Mouse (Mus musculus) neural tube, embryonic 12.5 days (tissue): ENCODE measurements around the gene Mrps2. TPM values are rescaled to one million over a fixed set of nuclear protein-coding genes. Genes with fewer than 3 reads are reported as not detected.
A peak's percentile ranks its signal among the peaks of the same experiment; 100 is the strongest.
"Not testable (repeated sequence)": the region's sequence is repeated elsewhere in the genome, so short reads cannot be mapped to it uniquely, and the experiment has no call there.

ENCODE experiments used
- ATAC-seq: fragments of 200-750 bp; cut with Nextera tagmentation; 2 replicates; pipeline ENCODE4 v1.8.0; 2017; ENCODE audit warnings: low read depth, mild to moderate bottlenecking, moderate TSS enrichment, moderate library complexity; ENCODE audit not compliant: low FRiP score
- H3K27ac ChIP-seq: fragments of 300-500 bp; sonication (generic); 2 replicates; pipeline ENCODE4 v1.5.1; 2016
- H3K27me3 ChIP-seq: fragments of 300-500 bp; sonication (generic); replicated peaks from 2 replicates; pipeline ENCODE4 v1.6.1; 2016; ENCODE audit warnings: mild to moderate bottlenecking
- H3K36me3 ChIP-seq: fragments of 300-500 bp; sonication (generic); 2 replicates; pipeline ENCODE4 v1.6.1; 2016; ENCODE audit warnings: mild to moderate bottlenecking
- H3K4me1 ChIP-seq: fragments of 300-500 bp; sonication (generic); 2 replicates; pipeline ENCODE4 v1.6.1; 2016
- H3K4me2 ChIP-seq: fragments of 300-500 bp; sonication (generic); replicated peaks from 2 replicates; pipeline ENCODE4 v1.6.1; 2016; ENCODE audit warnings: mild to moderate bottlenecking
- H3K4me3 ChIP-seq: fragments of 300-500 bp; sonication (generic); 2 replicates; pipeline ENCODE4 v1.5.1; 2016
- H3K9ac ChIP-seq: fragments of 300-500 bp; sonication (generic); 2 replicates; pipeline ENCODE4 v1.6.1; 2016; ENCODE audit warnings: mild to moderate bottlenecking
- H3K9me3 ChIP-seq: fragments of 300-500 bp; sonication (generic); 2 replicates; pipeline ENCODE4 v1.6.1; 2016; ENCODE audit warnings: mild to moderate bottlenecking
- WGBS: fragments of 180-500 bp; shearing (Covaris S2); methylation state at CpG from one replicate; pipeline ENCODE4 v1.1.7; 2016; 5-methylcytosine and 5-hydroxymethylcytosine counted together
- polyA plus RNA-seq: library from polyadenylated mRNA; unstranded; fragments of >200 nt; fragmentation: Nextera tagmentation; extraction: Ambion mirVana; gene quantifications from 2 replicates; pipeline ENCODE4 v1.2.1, GENCODE M21; 2016

Gene Mrps2
- polyA plus RNA-seq, 1 experiment from 2014 or later, result 56.2 TPM

DNA sequence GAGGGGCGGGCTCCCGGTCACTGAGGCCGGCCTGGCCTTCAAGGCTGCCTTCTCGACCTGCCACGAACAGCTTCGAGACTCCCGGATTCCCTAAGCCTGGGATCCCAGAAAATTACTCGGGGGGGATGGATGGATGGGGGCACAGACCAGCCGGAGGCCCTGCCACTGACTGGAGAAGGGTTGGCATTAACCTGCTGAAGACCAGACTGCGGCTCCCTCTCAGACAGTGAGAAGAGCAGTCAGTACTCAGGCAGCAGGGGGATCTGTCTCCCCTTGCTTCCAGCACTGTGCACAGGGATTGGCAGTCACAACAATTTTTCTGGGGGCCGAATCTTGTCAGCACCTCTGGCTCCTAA is 20.6 kb upstream of the Mrps2 start:
- Histone ChIP-seq H3K4me1 (peaks cover 9% of the 10 kb centered on the region; the same call in 1 of the 2 replicates), H3K4me3 (peak overlapping the region; percentile 78), H3K9ac (peak overlapping the region; percentile 83), H3K4me2 (peak overlapping the region; percentile 93), H3K9me3 (no peaks in the 10 kb centered on the region), H3K27ac (no peak overlapping the region), H3K36me3 (peaks cover 23% of the 10 kb centered on the region; the same call in 1 of the 2 replicates), H3K27me3 (no peaks in the 10 kb centered on the region)
- ATAC-seq, result peak; percentile 63
- 6% methylated on average over 11 of the region's 11 CpGs for WGBS

DNA sequence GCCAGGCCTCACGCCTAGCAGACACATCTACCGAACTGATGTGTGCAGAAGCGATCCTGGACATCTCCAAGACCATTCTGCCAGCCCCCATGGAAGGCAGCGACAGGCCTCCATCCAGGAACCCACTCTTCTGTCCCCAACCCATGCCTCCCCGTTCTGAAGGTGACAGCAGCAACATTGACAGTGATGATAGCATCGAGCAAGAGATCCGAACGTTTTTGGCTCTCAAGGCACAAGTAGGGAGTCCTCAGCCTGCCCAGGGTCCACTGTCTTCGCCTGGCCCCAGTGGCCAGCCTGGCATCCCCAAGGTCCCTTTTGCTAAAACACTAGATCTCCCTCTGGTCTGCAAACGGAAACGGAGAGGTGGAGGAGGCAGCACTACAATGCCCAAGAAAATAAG is 16.2 kb upstream of the Mrps2 start:
- Histone ChIP-seq H3K27ac (no peak overlapping the region), H3K9me3 (no peaks in the 10 kb centered on the region), H3K9ac (no peak overlapping the region), H3K27me3 (no peaks in the 10 kb centered on the region), H3K4me2 (no peak overlapping the region), H3K4me3 (no peak overlapping the region), H3K36me3 (peaks cover 38% of the 10 kb centered on the region), H3K4me1 (peaks cover 9% of the 10 kb centered on the region; the same call in 1 of the 2 replicates)
- 92% methylated on average over 11 of the region's 11 CpGs for WGBS
- no peak for ATAC-seq

DNA sequence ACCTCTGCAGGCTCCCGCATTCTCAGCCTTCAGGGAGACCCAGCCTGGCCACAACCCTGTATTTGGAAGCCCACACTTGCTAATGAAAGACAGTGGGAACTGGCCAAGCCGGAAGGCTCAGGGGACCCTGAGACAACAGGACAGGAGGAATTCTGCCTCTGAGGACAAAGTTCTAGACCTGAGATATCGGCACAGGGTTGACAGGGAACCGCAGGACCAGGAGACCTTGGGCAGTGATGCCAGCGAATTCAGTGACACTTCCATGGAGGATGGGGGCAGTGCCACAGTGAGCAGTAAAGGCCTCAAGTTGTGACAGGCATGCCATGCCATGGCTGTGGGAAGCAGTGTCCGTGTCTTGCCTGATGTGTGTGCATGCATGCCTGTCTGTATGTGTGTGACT is 14.3 kb upstream of the Mrps2 start:
- ATAC-seq, result no peak
- peaks cover 38% of the 10 kb centered on the region for H3K36me3 ChIP-seq
- no peak overlapping the region for H3K4me3 ChIP-seq
- no peak overlapping the region for H3K4me2 ChIP-seq
- H3K9ac ChIP-seq, result no peak overlapping the region
- H3K4me1 ChIP-seq, result no peaks in the 10 kb centered on the region
- H3K27ac ChIP-seq, result no peak overlapping the region
- 93% methylated on average over 6 of the region's 6 CpGs for WGBS
- no peaks in the 10 kb centered on the region for H3K9me3 ChIP-seq
- no peaks in the 10 kb centered on the region for H3K27me3 ChIP-seq

DNA sequence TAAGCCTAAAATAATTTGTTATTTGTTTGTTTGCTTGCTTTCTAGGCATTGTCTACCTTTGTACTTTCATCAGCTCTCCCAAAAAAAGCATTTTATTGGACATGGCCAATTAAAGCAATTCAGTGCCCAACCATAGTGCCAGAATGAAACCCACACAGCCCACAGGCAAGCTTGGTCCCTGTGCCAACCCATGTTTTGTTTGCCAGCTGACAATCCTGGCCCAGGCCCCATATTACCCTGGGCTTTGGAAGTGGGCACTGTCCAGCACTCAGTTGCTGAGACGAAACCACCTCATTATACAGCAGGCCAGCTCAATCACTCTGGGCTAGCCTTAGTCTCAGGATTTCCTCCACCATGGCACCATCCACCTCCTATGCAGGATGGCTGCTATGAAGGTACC is 11.2 kb upstream of the Mrps2 start:
- H3K27me3 ChIP-seq, result no peaks in the 10 kb centered on the region
- H3K27ac ChIP-seq, result no peak overlapping the region
- no peaks in the 10 kb centered on the region for H3K9me3 ChIP-seq
- peaks cover 22% of the 10 kb centered on the region for H3K36me3 ChIP-seq
- no peak overlapping the region for H3K4me2 ChIP-seq
- no peak overlapping the region for H3K9ac ChIP-seq
- H3K4me1 ChIP-seq, result no peaks in the 10 kb centered on the region
- no peak for ATAC-seq
- WGBS, result 74% methylated on average over 1 of the region's 1 CpGs
- H3K4me3 ChIP-seq, result no peak overlapping the region

DNA sequence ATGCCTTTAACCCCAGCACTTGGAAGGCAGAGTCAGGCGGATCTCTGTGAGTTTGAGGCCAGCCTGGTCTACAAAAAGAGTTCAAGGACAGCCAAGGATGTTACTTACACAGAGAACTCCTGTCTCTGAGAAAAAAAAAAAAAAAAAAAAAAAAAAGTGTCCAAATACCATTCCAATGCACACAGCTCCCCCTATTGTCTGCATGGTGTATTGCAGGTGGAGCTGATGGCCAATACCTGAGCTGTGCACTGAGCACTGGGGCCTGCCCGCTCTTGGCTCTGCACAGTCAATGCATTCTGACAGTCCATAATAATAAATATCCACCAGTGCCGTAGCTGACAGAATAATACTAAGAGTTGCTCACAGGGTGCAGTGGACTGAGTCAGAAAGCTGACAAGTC is 3.9 kb upstream of the Mrps2 start:
- no peak overlapping the region for H3K27ac ChIP-seq
- no peak overlapping the region for H3K9ac ChIP-seq
- peaks cover 16% of the 10 kb centered on the region for H3K4me1 ChIP-seq
- no peak for ATAC-seq
- no peak overlapping the region for H3K4me2 ChIP-seq
- no peaks in the 10 kb centered on the region for H3K9me3 ChIP-seq
- H3K27me3 ChIP-seq, result peaks cover 4% of the 10 kb centered on the region; the same call in 1 of the 2 replicates
- no peaks in the 10 kb centered on the region for H3K36me3 ChIP-seq
- H3K4me3 ChIP-seq, result no peak overlapping the region
- 49% methylated on average over 3 of the region's 3 CpGs for WGBS

DNA sequence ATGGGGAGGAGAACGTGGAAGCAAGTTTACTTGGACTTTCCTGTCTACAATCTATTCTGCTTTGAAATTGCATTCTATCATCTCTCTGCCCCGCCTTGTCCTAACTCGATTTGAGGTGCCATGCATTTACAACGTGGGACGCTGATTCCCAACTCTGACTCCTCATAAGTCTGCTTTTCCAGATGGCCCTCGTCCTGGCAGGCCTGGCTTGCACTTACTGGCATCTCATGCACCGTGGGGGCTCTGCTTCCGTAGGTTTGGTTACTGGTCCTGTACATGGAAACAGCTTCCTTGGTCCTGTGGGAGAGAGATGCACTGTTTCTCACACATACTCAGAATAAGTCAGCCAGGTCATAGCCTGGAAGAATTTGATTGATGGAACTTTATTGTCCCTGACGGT is 2.9 kb upstream of the Mrps2 start:
- no peak for ATAC-seq
- Histone ChIP-seq H3K27me3 (peaks cover 4% of the 10 kb centered on the region; the same call in 1 of the 2 replicates), H3K36me3 (peaks cover 9% of the 10 kb centered on the region), H3K27ac (no peak overlapping the region), H3K9me3 (no peaks in the 10 kb centered on the region), H3K4me1 (peaks cover 22% of the 10 kb centered on the region), H3K9ac (no peak overlapping the region), H3K4me3 (no peak overlapping the region), H3K4me2 (no peak overlapping the region)
- WGBS, result 77% methylated on average over 9 of the region's 9 CpGs

DNA sequence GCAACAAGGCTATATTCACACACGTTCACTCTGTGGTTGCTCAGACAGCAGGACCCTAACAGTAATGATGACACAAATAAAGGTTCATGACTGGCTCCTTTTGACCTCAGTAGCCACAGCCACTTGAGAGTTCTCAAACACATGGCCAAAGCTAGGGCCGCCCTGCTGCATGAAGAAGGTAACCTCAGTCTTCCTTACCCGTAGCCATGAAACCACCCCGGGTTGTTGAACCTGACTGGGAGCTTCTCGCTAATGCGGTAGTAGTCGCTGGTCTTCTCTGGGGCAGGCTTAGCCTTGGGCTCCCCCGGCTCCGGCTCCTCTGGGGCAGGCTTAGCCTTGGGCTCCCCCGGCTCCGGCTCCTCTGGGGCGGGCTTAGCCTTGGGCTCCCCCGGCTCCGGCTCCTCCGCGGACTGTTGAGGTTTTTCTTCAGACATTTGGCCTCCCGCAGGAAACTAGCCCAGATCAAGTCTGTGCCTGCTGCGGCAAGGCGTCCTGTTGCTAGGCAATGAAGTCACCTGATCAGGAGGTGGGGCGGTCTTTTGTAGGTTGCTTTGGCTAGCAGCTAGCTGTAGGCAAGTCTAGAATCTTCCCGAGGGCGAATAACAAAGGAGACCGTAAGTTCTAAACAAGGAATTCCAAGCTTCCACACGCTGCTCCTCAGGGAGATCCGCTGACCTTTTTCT is 1.9 kb upstream of the Mrps2 start, which contains the start of gene 1700007K13Rik:
Gene 1700007K13Rik (minus strand): TSS at position 497 of the 683 bp plus-strand sequence.
- ATAC-seq, result peak; percentile 66; the same call in 1 of the 2 replicates
- Histone ChIP-seq H3K4me1 (peaks cover 22% of the 10 kb centered on the region), H3K27me3 (peaks cover 4% of the 10 kb centered on the region; the same call in 1 of the 2 replicates), H3K4me2 (peak within 1 kb of the TSS; percentile 59), H3K9ac (peak within 1 kb of the TSS; percentile 46; the same call in 1 of the 2 replicates), H3K4me3 (peak within 1 kb of the TSS; percentile 16; the same call in 1 of the 2 replicates), H3K27ac (no peak within 1 kb of the TSS), H3K36me3 (peaks cover 19% of the 10 kb centered on the region), H3K9me3 (no peaks in the 10 kb centered on the region)
- 7% methylated on average over 25 of the region's 25 CpGs for WGBS

DNA sequence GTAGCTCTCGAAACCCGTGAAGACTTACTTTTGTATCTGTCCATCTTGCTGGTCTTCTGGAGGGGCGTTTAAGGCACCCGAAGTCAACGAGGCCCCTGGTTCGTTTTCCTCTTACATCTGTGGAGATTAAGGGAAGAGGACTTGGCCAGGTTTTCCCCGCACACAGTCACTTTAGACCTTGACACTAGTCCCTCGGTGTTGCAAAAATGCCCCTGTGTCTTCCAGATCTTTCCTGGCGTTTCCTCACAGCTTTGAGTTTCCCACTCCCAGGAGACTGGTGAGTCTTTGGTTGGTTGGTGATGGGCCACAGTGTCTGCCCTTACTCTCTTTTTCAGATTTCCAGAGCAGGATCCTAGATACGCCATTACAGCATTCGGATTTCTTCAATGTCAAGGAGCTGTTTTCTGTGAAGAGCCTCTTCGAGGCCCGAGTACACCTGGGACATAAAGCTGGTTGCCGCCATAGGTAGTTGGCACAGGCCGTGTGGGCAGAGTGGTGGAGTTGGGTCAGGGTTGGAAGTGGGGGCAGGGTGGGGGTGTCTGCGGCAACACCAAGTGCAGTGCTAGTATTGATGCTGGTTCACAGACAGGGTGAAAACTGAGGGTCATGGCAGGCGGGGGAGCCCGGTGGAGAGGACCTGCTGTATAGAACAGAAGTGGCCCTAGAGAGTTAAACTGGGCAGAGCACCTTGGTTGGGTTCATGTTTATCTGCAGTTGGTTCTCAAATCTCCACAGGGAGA is 790 bp downstream of the Mrps2 start:
- peak overlapping the region; percentile 94 for H3K4me3 ChIP-seq
- no peak overlapping the region for H3K27ac ChIP-seq
- 58% methylated on average over 18 of the region's 18 CpGs for WGBS
- no peaks in the 10 kb centered on the region; the same call in 1 of the 2 replicates for H3K9me3 ChIP-seq
- ATAC-seq, result no peak
- peak overlapping the region; percentile 85 for H3K4me2 ChIP-seq
- H3K27me3 ChIP-seq, result peaks cover 4% of the 10 kb centered on the region; the same call in 1 of the 2 replicates
- peaks cover 40% of the 10 kb centered on the region for H3K36me3 ChIP-seq
- peak overlapping the region; percentile 94 for H3K9ac ChIP-seq
- peaks cover 22% of the 10 kb centered on the region for H3K4me1 ChIP-seq

DNA sequence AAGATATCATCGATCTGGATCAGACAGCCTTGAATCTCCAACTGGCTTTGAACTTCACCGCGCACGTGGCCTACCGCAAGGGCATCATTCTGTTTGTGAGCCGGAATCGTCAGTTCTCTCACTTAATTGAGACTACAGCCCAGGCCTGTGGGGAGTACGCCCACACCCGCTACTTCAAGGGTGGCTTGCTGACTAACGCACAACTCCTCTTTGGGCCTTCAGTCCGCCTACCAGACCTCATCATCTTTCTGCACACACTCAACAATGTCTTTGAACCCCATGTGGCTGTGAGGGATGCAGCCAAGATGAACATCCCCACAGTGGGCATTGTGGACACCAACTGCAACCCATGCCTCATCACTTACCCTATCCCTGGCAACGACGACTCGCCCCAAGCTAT is 1.6 kb downstream of the Mrps2 start:
- 97% methylated on average over 14 of the region's 14 CpGs for WGBS
- Histone ChIP-seq H3K4me3 (no peak overlapping the region), H3K9ac (no peak overlapping the region), H3K9me3 (no peaks in the 10 kb centered on the region; the same call in 1 of the 2 replicates), H3K36me3 (peaks cover 40% of the 10 kb centered on the region), H3K4me1 (peaks cover 22% of the 10 kb centered on the region), H3K4me2 (0 out of 2 replicates have a peak overlapping the region, but pooled peaks have one; percentile 85), H3K27ac (no peak overlapping the region), H3K27me3 (peaks cover 4% of the 10 kb centered on the region; the same call in 1 of the 2 replicates)
- ATAC-seq, result no peak

DNA sequence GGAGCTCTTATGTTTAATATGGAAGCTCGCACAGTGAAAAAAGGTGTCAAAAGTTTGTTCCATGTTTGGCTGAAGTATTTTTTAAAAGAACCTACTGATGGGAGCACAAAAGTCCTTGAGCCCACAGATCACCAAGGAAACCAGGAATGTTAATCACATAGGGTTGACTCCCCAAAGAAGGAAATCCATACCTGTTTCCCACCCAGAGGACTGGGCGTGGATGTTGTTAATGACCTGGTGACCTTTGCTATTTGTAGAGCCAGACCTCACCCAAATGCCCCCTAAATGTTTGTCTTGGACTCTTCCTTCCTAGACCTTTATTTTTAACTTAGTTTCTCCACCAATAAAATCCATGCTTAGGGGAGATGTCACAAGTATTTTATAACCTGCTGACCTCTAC is 2.7 kb downstream of the Mrps2 start:
- no peak for ATAC-seq
- H3K9me3 ChIP-seq, result no peaks in the 10 kb centered on the region; the same call in 1 of the 2 replicates
- WGBS, result 93% methylated on average over 2 of the region's 2 CpGs

DNA sequence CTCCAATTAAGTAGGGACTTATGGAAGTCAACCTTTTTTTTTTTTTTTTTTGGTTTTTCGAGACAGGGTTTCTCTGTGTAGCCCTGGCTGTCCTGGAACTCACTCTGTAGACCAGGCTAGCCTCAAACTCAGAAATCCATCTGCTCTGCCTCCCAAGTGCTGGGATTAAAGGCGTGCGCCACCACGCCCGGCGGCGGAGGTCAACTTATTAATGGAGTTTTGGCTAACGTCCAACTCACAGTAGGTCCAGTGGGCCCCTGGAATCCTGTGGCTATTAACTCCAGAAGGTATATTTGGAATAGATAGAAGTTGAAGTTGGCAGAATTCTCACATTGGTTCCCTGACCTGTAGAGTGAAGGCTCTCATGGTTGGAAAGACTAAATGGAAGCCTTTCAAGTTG is 4.1 kb downstream of the Mrps2 start:
- peaks cover 40% of the 10 kb centered on the region for H3K36me3 ChIP-seq
- ATAC-seq, H3K27me3 ChIP-seq, H3K4me2 ChIP-seq, H3K27ac ChIP-seq, H3K4me3 ChIP-seq, H3K9me3 ChIP-seq, H3K9ac ChIP-seq: not testable (repeated sequence)
- H3K4me1 ChIP-seq, result peaks cover 13% of the 10 kb centered on the region
- 94% methylated on average over 8 of the region's 8 CpGs for WGBS

More for the DNA sequence above, 2.7 kb downstream of the Mrps2 start:
- no peak overlapping the region for H3K4me3 ChIP-seq
- no peaks in the 10 kb centered on the region for H3K27me3 ChIP-seq
- H3K27ac ChIP-seq, result no peak overlapping the region
- H3K9ac ChIP-seq, result no peak overlapping the region
- no peak overlapping the region for H3K4me2 ChIP-seq
- H3K4me1 ChIP-seq, result peaks cover 21% of the 10 kb centered on the region
- peaks cover 40% of the 10 kb centered on the region for H3K36me3 ChIP-seq

DNA sequence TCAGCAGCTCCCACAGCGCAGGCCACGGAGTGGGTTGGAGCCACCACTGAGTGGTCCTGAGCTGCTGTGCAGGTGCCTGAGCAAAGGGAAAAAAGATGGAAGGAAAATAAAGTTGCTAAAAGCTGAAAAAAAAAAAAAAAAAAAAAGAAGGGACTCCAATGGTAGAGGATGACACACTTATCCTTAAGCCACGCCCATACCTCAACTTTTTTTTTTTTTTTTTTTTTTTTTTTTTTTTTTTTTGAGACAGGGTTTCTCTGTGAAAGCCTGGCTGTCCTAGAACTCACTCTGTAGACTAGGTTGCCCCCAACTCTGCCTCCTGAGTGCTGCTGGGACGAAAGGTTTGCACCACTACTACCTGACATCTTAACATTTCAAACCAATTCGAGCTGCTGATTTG is 10.1 kb downstream of the Mrps2 start:
- H3K9ac ChIP-seq, H3K4me1 ChIP-seq, H3K27ac ChIP-seq, H3K4me3 ChIP-seq, H3K27me3 ChIP-seq, ATAC-seq, H3K4me2 ChIP-seq, H3K9me3 ChIP-seq, H3K36me3 ChIP-seq: not testable (repeated sequence)
- WGBS, result 87% methylated on average over 5 of the region's 5 CpGs
